Mouse (Mus musculus) lung, postnatal 36 days (tissue): ENCODE measurements around the gene Aim2.
A peak's percentile ranks its signal among the peaks of the same experiment; 100 is the strongest.
"Not testable (repeated sequence)": the region's sequence is repeated elsewhere in the genome, so short reads cannot be mapped to it uniquely, and the experiment has no call there.

Source experiments
- DNase-seq: peaks from one replicate; pipeline ENCODE4 v3.0.0; 2022; ENCODE audit warnings: mixed read lengths

Gene Aim2

DNA sequence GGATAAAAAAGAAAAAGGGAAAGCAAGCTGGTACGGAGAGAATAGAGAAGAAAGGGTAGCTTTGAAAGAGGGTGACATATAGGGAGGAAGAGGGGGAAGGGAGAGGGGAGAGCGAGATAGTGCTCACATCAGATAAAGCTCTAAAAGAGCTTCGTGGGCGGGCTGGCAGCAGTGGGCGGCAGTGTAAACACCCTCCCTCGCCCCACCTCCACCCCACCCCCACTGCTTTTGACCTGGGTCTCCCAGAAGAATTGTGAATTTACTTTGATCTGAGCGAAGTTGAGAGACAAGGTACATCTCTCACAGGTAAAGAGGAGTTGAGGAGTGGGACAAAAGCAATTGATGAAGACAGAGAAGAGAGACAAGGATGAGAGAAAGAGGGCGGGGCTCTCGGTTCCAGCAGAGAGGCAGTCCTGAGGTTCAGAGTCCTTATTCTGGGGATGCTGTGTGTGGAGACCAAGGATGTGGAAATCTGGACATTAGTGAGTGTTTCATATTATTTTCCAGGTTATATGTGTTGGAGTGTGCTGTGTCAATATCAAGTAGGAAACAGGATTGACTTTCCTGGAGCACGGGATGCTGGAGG lies at the start of gene Aim2:
Aim2 (plus strand) TSS at position 508 of the 586 bp plus-strand sequence.
- DNase-seq, result no peak

DNA sequence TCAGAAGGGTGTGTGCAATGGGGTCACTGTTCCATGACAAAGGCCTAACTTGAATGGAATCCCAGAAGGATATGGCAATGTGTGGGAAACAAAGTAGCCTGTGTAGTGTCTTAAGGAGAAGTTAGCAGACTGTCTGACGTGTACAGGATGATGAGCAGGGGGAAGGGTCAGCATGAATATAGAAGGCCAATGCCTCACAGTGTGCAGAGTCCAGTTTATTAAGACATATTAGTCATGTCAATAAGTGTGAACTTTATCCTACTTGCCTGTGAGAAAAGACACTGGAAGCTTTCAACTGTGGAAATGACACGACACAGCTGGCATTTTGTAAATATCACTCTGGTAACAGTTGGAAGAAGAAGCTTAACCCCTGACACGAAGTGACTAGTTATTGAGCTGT lies 47.9 kb upstream of the Aim2 start:
- DNase-seq, result not testable (repeated sequence)

DNA sequence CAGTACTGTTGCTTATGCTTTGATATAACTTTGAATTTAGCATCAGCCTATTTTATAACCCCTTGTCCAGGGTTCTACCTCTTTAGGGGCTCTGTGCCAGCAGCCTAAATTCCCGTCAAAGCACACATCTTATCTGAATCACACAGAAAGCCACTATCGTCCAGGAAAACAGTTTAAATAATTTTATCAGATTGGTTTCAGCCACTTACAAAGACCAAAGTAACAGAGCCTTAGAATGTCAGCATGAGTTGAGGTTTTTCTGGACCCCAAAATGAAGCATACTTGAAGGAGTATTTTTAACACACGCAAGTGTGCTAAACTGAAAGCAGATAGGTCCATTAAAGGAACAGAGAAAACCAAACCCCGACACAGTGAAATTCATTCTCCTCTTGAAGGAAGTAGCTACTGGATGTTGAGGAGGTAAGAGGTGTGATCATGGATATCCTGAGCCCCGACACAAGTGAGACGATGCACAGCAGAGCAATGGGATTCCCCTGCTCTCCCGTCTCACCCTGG lies 37.1 kb upstream of the Aim2 start:
- not testable (repeated sequence) for DNase-seq

DNA sequence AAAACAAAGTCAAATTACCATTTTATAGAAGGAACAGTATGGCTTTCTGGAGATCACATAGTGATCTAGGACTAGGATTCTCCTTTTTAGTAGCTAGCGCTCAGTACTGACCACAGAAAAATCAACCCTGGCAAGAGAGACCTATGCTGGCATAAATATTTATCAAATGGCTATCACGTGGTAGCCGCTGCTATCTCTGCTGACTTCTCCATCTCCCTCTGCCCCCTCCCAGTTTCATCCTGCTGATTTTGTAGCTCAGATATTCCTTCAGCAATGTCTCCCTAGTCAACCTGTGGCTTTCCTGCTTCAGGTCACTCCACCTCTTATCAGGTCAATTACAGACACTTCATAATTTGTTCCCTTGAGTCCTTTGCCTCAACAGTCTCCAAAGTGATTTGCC lies 35.0 kb upstream of the Aim2 start:
- DNase-seq, result no peak

DNA sequence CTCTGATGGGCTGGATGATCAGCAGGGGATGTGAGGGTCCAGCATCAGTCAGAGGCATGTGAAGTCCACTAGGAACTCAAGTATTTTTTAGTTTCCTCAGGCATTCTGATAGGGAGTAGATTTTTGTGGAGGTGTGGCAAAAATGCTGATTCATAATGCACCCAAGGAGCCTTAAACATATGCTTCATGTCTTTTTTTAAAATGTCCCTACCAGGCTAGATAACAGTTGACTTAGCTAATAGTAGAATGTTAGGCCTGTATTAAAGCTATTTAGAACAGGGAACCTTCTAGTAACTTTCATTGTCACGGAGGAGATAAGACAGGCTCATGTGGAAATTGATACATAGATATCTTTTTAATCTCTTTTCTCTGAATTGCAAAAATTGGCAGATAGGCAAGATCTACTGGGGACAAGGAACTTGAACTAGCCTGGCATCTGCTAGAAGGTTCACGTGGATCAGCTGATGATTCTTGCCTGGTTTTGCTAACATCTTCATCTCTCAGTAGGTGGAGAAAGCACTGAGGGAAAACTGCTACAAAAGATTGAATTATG lies 32.7 kb upstream of the Aim2 start:
- no peak for DNase-seq

DNA sequence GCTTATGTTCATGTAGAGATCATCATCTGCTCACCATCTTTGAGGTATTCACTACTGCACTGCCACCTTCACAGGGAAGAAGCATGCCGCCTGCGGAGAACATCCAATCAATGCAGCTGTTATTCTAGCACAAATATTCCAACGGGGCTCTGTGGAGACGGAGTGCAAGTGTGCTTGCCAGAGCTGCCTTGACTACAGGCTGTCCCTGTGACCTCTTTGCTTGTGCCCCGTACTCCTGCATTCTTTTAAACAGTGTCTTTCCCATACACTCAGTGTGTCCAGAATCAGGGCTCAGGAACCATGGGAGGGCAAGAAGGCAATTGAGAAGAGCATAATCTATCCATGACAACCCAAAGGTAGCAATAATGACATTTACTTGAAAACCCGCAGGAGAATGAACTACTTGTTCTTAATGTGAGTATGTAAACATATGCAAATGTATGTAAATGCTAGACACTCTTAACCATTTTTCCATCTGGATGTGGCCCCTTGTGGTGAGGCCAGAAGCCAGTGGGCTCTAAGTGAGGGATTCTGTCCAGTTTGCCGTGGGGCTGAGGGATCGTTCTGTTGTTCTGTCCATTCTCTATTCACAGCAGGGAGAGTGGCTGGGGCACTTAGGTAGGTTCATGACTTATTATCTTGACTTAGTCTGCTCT lies 29.0 kb upstream of the Aim2 start:
- no peak for DNase-seq

DNA sequence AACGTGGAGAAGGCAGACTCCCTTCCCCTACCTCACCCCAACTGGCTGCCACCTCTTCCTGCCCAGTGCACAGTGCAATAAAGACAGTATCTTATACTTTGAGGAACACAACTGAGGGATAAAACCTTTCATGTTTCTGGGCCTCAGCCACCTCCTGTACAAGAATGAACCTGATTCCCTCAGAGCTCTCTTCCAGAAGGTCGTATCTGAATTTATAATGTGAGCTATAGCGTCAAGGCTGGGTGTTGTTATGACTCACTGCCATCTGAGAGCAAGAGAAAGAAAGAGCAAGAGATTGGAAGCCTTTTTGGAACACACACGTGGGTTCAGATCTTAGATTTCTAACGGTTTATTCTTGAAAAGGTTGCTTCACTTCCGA lies 28.4 kb upstream of the Aim2 start:
- no peak for DNase-seq

DNA sequence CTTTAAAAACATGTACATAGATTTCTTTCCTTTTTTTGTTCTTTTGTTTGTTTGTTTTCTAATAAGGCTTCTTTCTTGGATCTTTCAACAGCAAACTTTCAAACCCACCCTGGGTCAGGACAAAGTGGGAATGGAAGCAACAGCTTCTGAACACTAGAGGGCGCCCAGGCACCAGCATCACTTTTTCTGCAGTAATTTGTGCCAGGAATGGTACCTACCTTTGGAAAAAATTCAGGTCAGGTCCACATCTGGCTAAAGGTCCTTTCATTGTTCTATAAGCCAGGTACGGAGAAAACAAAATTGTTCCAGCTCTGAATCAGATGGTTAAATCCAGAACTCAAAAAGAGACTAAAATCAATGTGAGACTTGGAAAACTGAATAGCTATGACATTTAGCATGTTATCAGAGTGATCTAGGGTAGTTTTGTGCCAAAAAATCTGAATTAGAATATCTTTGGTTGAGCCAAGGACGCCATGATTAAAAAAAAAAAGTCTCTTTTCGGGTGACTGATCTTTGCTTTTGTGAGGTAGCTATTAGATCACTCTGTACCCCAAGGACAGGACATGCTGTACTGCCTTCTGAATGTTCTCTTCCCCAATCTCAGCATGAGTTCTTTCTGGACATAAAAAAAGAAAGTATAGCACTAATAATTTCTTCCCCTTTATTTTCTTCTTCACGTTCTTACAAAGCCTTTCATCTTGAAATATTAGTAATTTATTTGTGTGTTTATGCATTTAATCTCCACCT lies 26.7 kb upstream of the Aim2 start:
- DNase-seq, result peak; percentile 33

DNA sequence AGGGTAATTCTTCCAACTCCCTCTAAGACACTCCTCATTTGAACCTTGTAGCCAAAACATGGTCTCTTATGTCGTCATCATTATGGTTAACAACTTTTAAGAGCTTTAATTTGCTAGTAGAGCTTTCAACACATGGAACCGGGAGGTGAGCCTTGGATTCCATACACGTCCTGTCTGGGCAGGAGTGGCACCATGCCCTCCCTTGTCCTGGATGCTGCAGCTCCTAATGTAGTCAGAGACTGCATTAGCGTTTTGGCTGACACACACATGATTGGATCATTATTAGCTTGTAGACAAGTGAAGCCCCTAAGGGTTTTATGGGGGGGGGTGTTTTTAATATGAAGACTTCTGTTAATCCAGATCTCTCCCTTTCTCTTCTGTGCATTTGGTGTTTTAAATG lies 25.7 kb upstream of the Aim2 start:
- no peak for DNase-seq

DNA sequence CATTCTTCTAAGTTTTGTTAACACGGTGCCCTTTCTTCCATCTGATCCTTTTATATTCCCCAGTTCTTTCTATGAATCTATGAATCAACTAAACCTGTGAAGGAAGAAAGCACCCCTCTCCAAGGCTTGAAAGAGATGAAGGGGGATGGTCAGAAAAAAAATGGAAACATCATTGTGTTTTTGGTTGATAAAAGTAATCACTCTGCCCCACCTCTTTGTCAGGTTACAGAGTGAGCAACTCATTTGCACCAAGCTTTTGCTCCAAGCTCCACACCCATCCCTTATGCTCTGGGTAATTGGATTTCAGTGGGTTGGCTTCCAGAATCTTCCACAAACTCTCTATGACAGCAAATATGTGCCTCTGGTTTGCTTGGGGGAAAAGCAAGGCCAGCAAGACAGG lies 25.3 kb upstream of the Aim2 start:
- no peak for DNase-seq

DNA sequence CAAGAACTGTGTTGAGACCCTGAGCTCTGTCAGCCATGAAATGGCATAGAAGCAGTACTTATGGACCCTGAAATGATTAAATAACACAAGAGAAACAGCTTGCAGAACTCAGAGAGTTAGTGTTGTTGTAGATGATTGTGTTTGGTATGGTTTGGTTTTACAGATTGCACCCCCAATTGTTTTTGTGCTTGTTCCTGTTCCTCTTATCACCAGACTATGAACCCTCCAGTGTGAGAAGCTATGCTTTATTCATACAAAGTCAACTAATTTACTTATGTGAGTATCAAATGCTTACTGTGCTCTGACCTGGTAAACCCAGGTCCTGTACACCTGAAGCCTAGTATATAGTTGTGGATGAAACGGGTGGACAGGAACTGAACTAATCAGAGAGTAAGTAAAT lies 24.1 kb upstream of the Aim2 start:
- DNase-seq, result no peak

DNA sequence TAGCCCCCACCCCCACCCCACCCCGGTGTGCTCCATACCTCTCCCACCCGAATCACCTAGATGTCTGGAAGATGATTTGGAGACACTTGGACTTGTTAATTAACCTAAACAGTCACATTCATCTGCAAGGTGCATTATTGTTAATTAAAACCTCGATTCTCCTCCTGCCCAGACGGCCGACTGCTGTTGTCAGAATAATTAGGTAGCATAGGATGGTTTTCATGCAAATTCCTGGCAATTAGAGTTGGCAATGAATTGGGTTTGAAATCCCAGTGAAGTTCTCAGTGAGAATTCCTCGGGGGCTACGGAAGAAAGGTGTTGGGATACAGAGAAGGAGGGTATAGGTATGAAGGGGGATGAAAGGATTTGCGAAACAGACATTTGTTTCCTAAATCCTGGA lies 22.2 kb upstream of the Aim2 start:
- DNase-seq, result no peak

DNA sequence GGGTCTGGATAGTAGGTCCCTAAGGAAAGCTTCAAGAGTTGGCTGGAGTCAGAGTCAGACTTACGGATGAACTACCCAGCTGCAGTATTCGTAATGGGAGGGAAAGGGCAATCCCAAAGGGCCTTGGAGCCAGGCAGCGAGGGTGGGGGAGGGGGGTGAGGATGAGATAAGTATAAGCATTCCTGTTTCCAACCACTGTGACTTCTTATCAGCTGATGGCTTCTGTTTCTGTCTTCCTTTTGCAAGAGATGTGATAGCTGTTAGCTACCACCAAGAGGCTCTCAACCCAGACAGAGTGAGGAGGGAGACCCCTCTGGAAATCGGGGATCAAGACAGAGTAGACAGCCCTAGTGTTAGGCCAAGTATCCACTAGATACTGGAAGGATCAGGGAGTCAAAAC lies 21.5 kb upstream of the Aim2 start:
- DNase-seq, result no peak

DNA sequence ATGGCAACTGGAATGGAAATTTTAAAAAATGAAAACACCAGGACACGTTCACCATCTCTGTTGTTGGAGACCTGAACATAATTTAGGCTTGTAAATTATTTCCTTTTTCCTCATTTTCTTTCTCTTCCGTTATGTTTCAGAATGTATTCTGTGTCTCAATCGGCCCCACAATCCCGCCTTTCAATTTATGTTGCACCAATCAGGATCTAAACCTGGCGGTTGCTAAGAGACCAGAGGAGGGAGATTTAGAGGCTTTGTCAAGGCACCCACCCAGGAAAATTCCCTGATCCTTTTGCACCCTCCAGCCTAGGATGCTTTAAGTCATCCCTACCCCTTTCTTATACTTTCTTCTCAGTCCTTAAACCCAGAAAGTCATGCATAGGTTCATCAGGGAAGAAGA lies 20.9 kb upstream of the Aim2 start:
- DNase-seq, result no peak

DNA sequence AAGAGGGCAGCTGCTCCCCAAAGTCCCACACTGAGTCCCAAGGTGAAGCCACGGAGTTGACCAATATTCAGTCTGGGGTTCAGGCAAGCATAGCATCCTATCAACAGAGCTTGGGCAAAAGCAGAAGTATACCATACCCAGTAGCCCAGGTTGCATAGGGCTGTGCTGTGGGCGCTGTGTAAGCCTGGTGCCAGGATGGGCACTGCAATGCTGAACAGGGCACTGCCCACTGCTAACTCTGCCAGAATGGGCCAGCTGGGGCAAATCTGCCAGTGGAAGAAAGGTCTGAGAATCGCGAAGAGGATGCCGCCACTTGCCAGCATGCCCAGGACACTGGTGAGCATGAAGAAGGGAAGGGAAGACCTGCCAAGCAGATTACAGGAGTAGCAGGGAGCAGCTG lies 18.3 kb upstream of the Aim2 start:
- no peak for DNase-seq

DNA sequence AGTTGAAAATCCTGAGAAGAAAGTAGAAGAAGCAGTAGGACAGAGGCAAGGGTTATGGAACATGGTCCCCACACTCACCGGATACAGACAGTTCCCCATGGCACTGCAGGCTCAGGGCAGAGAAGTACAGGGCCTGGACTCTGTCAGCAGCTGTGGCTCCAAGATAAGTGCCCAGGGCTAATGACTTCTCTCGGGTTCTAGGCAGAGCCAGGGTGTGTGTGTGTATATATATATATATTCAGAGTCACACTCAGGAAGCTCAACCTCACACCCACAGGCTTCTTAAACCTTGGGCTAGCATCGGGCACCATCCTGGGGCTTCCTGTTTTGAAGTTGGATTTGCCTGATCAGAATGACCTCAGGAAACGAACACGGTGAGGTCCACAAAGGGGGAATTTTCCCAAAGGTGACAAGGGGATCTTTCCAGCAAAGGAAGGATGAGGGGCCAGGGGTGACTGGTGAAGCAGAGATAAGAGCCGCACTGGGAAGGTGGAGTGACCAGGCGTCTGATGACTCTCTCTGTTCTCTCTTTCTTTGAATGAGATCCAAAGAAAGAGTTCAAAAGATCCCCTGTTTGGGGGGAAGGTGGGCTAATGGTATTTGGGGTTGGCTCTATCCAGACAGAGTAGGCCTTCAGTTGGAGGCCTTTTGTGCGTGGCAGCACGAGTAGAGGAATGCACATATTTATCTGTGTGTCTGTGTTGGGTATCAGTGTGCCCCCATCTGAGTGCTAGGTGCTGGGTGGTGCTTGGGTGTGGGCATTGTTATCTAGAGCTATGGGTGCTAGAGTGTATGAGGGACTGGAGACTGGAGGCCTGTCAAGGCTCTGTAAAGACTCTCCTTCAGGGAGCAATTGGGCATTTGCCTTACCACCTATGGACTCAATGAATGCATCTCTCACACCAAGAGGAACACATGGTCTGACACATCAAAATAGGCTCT lies 17.1 kb upstream of the Aim2 start, which contains the start of gene Ackr1:
Ackr1 (minus strand) TSS at position 439 of the 942 bp plus-strand sequence.
- DNase-seq, result no peak

DNA sequence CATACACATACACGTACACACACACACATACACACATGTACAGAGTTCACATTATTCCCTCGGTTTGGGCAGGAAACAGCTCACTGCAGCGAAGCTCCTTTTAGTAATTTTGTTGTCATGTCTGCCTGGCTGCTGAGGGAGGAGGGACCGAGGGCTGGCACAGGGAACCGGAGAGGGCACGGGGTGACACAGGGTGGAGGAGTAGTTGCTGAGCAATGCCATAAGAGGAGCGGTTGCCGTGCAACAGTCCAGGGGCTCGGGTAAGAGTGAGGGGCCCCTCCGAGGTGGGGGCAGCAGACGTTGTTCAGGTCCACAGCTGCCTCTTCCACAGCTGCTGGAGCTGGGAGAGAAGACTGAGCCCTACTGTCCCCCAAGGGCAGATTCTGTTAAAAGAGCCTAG lies 14.8 kb upstream of the Aim2 start:
- no peak for DNase-seq

DNA sequence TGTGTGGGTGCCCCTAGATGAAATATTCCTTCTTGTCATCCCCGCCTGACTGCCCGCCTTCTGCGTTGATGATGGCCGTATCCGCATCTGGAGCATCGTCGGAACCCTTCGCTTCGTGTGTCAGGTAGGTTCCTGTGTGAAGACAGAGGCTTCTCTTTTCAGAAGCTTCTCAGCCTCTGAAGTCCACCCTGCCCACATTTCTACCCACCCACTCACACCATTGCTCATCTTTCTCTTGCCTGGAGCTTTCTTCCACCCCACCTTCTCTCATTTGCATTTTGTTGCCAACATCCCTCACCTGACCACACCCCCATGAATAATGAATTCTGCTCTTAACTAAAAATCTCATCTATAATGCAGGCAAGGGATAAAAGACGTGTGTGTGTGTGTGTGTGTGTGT lies 13.7 kb upstream of the Aim2 start:
- no peak for DNase-seq

DNA sequence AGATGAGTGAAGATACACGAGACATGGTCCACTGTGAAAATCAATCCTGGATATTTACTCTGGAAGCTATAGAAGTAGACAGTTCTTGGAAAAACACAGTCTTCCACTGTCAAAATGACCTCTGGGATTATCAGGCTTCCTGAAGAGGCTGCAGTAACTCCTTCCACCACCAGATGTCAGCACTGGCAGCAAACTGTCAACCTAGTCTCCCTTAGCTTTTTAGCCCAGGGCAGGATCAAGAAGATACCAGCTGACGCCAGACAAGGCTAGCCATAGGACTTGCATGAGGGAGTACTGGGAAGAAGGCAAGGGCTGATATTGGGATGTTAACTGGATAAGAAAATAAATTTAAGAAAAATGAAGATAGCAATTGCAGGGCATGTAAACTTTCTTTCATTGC lies 11.1 kb upstream of the Aim2 start:
- DNase-seq, result peak; percentile 55

DNA sequence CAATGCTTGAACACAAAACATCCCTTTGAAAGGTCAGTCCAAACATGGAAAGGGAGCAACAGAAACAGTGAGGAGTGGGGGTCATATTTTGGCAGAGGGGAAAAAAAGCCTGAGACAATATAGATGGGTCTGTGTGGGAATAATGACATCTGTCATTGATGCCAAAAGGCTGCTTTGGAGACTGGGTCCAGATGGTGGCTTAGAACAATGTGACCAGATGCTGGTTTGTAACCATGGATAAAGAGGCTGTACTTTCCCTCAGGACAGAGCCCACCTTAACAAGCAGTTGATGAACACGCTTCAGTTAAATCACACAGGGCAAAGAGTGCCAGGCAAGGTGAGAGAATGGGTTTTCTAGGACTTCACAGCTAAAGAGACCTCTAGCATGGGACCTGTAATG lies 8.3 kb upstream of the Aim2 start:
- DNase-seq, result no peak

DNA sequence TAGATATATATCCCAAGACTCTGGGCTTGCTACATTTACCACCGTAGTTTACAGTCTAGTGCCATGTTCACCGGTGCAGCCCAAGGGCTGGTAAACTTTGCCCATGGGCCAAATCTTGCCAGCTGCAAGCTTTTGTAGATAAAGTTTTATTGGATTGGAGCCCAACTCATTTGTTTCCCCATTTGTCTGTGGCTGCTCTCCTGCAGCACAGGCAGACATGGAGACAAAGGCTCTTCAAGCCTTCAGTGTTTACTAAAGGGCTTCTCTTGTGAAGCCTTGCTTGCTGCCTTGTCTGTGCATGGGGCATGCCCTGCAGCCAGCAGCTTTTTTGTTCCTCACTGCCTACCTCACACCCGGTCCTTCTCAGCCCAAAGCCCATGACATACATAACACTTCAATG lies 6.7 kb upstream of the Aim2 start:
- DNase-seq, result no peak

DNA sequence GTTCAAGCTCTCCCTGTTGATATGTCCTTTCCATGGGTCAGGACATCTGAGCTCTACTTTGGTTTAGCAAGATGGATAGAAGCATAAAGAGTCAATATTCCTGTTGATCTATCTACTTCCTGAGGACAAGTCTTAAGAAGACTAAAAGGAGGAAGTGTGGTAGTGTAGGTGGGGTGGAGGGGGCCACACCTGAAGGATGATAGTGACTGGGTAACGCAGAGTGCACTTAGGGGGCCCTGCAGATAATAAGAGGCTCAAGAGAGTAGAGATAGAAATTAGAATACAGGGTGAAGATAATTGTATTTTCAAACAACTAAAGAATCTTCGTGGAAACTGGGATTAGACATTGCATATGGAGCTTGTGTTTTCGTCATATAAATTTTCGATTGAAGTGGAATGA lies 5.6 kb upstream of the Aim2 start:
- no peak for DNase-seq

DNA sequence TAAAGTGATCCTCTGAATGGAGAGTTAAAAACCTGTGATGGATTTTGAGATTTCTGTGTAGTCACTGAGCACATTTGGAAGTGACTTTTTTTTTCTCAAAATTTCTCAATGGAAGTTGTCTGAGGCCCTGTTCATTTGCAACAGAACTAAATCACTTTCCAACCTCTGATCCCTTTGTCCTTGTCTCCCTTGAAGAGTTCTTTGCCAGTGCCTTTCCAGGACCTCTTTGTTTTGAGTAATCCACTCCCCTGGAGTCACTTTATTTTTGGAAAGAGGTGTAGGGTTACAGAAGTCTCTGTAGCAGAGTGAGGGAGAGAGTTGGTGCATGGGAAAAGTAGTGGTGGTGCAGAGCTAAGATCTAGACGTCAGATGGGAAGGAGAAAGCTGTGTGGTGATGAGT lies 2.2 kb upstream of the Aim2 start:
- no peak for DNase-seq
